Mouse (Mus musculus): Measurements from ENCODE around the gene Clec2e.

The Clec2e gene

GRCm38 (mm10) chr6:129065857-129066256, 34.9 kb downstream of the Clec2e start:
- in situ Hi-C loops (cut with MboI, MseI): loop anchor here (5.0 kb wide), 1 partner anchor 214 kb away; no protein-coding TSS in a partner anchor

DNA sequence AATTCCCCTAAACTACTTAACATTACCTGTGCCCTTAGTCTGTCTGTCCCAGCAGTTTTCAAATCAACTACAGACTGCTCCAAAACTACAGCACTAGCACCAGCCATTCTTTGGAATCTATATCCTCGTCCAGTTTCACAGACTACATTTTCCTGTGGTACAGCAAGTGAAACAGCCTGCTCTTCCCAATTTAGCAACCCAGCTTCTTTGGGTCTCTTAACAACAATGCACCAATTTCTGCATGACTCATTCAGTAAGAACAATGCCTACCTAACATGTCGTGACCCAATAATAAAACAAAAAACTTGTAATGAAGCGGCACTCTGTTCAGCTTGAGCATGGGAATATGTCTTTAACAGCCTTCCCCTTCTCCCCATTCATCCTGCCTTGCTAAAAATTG, 35.3 kb downstream of the Clec2e start:
- in situ Hi-C loops (cut with MboI, MseI): loop anchor here (5.0 kb wide), 1 partner anchor 213 kb away; no protein-coding TSS in a partner anchor

- in situ Hi-C loops (cut with MboI, MseI): loop anchor here in 1 of 2 experiments (5.0 kb wide), 1 partner anchor 36 kb away; no protein-coding TSS in a partner anchor
Measured at GRCm38 (mm10) chr6:129058013-129058412, 42.7 kb downstream of the Clec2e start.

DNA sequence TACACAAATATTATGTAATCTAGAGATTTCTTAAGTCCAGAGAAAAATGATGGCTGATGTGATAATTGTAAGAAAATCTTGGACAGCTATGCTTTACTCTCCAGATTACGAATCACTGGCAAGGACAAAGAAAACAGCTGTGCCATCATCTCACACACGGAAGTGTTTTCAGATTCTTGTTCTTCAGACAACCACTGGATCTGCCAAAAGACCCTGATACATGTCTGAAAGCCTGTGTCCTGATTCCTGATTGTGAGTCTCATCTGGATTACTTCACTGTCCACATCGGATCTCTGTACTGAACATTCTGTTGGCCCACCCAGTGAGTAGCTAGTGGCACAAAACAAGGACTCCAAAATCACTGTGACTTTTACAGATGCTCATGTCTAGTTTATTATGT, 44.5 kb downstream of the Clec2e start:
- in situ Hi-C loops (cut with MboI, MseI): loop anchor here in 1 of 2 experiments (5.0 kb wide), 1 partner anchor 34 kb away; no protein-coding TSS in a partner anchor

GRCm38 (mm10) chr6:129051731-129052130, 49.0 kb downstream of the Clec2e start:
- in situ Hi-C loops (cut with MboI, MseI): no loop called here

GRCm38 (mm10) chr6:129051086-129051485, 49.6 kb downstream of the Clec2e start:
- in situ Hi-C loops (cut with MboI, MseI): no loop called here

DNA sequence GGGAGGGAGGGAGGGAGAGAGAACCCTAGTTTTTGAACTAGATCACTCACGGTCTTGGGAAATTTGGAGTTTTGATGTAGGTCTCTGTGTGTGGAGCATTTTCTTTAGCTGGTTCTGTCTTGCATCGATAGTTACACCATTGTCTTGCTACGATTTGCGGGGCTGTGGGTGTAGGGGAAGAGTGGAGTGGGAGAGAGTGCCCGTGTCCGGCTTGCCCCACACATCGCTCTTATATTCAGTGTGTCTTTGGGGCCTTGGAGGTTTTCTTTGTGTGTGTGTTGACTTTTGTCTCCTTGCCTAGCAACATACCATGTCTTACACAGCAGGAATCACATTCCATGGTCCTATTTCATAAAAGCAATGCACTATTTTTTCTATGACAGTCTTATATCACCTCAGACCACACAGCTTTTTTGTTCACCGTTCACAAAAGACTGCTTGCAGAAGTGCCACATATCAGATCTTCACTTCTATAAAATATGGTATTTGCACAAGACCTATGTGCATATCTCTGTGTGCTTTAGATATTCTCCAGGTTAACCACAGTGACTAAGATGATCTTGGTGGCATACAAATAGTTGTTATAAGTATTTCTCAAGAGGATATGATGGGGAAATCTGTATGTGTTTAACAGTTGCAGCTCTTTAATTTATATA, 51.0 kb downstream of the Clec2e start:
- in situ Hi-C loops (cut with MboI, MseI): no loop called here

- in situ Hi-C loops (cut with MboI, MseI): no loop called here
Measured at GRCm38 (mm10) chr6:129048857-129049473, 51.7 kb downstream of the Clec2e start.

DNA sequence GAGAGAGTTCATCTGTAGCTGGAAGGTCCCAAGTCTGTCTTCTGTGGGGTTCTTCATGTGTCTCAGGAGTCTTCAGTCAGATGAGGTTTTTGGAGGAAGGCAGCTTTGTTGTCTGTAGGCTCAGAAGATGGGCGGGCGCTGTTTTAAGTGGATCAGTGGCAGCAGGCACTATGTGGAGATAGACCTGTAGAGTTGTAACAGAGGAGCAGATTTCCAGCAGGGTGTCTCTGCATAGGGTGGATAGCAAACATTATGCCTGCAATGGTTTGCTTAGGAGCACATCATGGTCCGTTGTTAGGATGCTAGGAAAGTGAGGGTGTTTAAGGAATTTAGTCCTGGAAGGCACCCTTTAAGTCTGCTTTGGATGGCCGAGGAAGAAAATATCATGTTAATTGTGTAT, 52.3 kb downstream of the Clec2e start:
- in situ Hi-C loops (cut with MboI, MseI): no loop called here

DNA sequence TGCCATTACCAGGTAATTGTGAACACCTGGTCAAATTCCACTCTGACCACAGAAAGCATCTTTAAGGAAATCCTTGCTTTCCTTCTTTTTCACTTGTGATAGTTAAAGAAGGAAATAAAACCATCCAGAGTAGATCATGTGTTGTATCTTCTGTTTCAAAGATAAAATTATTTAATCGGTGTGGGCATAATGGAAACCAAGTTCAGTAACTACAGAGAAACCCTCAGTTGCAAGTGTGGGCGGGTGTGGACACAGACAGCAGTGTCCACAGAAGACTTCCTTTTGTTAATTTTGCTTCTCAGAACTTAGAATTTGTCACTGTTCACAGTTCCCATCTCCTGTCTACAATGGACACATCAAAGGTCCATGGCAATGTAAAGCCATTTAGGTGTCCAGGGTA, 55.1 kb downstream of the Clec2e start, which contains the start of gene Klrb1f:
Klrb1f (plus strand) TSS at position 301 of the 400 bp plus-strand sequence.
- in situ Hi-C loops (cut with MboI, MseI): no loop called here

- in situ Hi-C loops (cut with MboI, MseI): no loop called here
Measured at GRCm38 (mm10) chr6:129042470-129042869, 58.2 kb downstream of the Clec2e start.

All from T-helper 17 cell (primary cell).